Mouse (Mus musculus): Measurements from ENCODE around the gene Mcf2l. TPM values are rescaled to one million over a fixed set of nuclear protein-coding genes. Genes with fewer than 3 reads are reported as not detected.

The Mcf2l gene
- total RNA-seq, 2 experiments from 2014 or later, result 75.1 to 93.4 TPM

DNA sequence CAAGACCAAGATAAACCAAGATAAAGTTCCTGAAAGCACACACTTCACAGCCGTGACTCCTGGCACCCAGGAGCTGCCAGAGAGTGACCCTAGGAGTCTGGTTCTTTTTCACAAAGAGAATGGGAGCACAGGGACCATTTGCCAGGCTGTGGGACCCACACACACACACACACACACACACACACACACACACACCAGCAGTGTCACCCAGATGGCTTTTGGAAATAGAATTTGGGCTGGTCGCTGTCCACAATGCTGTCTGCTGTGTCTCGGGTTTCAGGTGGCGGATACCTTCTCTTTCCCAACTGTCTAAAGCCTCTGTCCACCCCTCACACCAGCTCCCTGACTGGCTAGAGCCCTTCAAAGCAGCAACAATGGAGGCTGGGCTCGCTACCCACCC is 120.9 kb downstream of the Mcf2l start:
- no peak for DNase-seq

DNA sequence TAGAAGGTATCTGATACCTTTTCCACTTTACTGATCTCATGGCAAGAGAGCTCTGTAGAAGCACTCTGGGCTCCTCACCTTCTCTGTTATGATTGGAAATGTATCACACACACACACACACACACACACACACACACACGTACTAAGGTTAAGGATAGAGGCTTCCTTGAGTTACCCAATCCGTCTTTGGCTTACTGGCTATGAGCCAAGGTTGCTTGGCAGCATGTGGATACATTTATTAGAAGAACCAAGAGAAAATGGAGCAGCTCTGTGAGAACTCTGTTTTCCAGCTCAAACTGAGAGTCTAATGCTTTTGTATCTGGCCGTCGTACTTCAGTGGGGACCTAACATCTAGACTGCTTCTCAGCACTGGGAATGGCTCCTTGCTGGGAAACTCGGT is 121.9 kb downstream of the Mcf2l start:
- no peak for DNase-seq

DNA sequence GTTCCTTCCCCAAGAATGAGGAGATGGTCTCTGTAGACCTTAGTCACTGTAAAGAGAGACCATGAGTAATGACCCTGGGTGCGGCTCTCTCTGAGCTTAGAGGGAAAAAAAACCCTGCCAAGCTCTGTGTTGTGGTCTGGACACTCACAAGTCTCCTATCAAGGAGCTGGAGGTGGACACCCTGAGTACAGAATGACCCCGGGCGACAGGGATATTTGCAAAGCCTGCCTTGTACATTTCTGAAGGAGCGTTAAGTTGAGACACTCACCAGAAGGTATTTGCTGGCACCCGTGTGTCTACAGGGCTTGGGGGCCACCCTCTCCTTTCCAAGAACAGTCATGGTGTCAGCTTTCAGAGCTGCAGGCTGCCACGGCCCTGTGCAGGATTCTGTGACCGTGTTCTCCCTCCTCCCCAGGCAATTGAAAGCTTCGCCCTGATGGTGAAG is 123.2 kb downstream of the Mcf2l start:
- peak; percentile 31 to 45 for DNase-seq

DNA sequence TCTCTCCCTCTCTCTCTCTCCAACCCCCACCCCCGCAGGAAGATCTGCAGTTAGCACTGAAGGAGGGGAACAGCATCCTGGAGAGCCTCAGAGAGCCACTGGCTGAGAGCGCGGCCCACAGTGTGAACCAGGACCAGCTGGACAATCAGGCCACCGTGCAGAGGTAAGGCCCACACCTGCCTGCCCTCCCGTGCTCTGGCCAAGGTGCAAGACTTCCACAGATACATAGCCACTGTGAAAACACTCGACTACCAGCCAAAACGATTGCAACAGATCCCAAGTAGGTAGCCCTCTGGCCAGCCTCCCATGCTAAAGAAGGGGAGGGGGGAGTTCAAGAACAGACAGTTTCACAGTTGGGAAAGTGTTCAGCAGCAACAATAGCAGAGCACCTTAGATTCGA is 124.7 kb downstream of the Mcf2l start:
- DNase-seq, result no peak

DNA sequence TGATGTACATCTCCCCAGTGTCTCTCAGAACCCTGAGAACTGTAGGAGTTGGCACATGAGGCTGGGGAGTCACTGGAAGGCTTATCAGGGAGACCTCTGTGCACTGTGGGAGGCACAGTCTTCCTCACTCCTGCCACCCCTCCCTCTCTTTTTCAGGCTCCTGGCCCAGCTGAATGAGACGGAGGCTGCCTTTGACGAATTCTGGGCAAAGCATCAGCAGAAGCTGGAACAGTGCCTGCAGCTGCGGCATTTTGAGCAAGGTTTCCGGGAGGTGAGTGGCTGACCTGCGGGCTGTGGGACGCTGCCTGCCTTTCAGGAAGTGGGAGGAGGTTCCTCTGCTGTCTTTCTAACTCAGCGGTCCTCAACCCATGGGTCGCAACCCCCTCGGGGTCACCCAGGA is 126.2 kb downstream of the Mcf2l start:
- peak; percentile 33 to 53 for DNase-seq

DNA sequence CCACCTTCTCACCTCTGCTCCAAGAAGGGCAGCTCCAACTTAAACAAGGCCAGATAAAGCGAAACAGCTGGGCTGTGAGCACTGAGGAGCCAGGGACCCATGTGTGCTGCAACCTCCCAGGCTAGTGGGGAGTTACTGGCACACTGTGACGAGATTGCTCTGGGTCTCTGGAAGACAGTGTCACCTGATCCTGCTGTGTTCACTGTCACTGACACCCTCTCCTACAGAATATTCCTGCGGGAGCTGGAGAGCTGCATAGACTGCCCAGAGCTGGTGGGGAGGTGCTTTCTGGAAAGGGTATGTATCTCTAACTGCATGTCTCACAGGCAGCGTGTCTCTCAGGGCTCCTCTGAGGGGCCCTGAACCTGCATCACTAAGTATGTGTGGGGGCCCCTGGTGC is 133.9 kb downstream of the Mcf2l start:
- DNase-seq, result no peak

DNA sequence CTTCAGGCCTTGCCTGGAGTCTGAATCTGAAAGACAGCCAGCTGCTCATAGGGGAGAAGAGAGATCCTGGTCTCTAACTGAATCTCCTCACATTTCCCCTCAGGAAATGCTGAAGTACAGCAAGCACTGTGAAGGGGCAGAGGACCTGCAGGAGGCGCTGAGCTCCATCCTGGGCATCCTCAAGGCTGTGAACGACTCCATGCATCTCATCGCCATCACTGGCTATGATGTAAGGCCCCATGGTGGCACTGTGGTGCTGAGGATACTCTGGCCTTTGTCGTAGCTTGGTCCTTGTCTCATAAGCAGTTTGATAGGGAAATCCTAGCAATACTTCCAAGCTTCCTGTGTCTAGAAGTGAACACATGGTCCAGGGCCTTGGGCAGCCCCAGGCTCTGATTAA is 136.7 kb downstream of the Mcf2l start:
- no peak for DNase-seq

DNA sequence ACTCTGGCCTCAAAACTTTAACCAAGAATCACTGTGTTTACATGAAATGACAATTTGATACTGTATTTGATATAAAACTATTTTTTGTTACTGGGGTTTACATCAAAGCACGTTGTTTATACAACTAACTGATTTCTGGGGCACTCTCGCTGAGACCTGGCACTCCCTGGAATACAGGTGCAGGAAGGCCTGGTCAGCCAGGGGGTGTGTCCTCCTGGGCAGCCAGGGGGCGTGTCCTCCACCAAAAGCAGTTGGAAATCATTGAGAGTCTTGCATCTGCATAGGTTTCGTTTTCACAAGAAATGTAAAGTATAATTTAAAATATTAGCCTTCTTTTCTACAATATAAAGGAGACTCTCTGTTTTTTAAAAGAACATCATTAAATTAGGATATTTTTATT is 146.0 kb downstream of the Mcf2l start:
- no peak for DNase-seq

DNA sequence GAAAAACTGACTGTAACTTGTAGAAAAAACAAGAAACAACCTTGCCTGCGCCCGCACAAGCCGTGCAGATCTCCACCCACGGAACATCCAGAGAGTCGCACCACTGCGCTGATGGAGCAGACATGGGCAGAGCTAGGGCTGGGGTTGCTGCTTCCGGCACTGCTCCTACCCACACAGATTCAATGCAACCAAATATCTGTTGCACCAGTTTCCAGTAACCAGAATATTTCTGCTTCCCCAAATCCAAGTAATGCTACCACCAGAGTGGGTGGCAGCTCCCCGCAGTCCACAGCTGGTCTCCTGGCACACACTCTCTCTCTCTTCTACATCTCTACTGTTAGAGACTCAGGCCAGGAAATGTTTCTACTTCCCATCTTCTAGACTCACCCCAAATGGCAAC is 148.2 kb downstream of the Mcf2l start:
- DNase-seq, result no peak

DNA sequence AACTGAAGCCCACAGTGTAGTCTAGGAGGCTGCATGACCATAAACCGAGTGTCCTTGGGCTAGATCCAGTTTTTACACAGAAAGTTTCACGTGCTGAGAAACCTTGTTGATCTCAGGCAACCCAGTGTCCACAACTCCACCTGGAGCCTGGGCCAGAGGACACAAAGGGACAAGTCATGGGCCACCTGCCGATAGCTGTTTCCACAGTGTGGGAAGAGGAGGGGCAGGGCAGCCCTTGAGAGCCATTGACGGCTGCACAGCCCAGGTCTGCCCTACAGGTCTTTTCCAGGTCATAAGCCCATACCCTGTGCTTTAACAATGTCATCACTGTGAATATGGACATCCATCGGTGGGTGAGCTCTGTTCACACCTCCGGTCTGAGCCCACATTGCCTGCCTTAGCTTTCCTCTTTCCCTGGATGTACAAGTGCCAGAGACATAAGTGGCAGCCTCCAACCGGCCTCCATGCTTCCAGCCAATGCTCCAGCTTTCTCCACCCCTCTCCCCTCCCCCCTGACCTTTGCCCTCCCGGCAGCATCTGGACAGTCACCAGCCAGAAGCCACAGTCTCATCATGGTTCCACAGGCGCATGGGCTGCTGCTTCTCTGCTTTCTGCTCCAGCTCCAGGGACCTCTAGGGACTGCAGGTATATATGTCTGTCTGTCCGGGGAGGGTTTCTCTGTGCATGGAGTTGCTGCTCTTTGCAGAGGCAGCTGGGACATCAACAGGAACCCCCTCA is 152.1 kb downstream of the Mcf2l start, which contains the start of gene F7:
F7 (plus strand) TSS at position 548 of the 738 bp plus-strand sequence.
- DNase-seq, result no peak

DNA sequence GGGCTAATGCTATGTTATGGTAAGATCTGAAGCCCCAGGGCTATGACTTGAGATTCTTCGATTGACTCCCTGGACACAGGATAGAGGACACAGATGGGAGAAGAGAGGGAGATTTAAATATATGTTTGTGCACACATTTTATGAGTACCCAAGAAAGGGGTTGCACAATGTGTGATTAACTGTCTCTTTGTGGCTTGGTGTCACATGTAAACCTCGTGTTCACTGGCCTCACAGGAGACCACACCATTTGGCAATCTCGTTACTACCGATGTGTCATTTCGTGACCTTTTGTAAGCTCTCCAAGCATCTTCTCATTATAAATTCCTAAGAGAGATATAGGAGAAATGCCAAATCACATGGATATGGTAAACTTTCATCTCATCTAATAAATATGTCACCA is 154.0 kb downstream of the Mcf2l start:
- DNase-seq, result no peak

DNA sequence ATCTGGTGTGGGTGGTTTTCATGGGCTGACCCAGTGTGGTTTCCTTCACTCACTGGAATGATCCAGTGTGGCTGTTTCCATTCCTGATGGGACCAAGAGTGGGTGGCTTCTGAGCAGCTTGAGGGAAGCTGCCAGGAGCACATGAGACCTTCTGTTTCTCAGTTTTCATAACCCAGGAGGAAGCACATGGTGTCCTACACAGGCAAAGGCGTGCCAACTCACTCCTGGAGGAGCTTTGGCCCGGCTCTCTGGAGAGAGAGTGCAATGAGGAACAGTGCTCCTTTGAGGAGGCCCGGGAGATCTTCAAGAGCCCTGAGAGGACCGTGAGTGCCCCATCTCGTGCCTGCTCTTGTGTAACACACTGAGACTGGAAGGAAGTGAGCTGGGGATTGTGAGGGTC is 154.9 kb downstream of the Mcf2l start:
- no peak for DNase-seq

DNA sequence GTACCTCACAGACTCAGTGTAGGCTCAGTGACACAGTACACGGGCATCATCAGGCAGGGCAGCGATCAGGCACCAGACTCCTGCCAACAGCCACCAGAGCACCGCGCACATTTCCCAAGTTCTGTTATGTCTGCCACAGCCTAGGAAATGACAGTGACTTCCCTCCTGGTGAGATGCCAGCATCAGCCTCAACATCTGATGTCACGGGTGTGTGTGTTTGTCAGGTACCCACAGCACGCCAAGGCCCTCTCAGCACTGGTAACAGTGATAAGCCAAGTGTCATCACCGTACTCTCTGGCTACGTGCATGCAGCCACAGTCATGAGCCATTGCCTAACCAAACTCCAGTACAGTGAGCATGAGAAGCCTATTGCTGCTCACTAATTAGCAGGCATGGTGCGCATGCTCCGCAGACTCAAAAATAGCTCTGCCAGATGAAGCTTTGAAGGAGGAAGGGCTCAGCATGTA is 162.8 kb downstream of the Mcf2l start:
- peak in 1 of 2 experiments; percentile 17 for DNase-seq

DNA sequence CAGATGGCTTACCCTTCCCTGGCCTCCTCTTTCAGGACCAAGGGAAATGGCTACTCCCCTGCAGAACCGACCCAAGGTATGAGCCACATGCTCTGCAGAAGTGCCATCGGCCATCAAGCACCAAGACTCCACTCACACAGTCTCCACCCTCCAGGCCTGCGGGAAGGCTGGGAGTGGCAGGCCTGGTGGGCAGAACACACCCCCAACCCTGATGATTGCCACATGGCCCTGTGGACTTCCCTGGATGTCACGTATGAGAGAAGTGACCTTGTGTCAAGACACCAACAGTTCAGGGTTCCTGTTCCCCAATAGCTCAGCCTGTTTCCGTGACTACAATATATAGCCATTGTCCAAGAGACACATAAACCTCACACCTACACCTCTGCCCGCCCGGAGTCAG is 163.4 kb downstream of the Mcf2l start, which contains the start of gene F10:
F10 (plus strand) TSS at position 294 of the 400 bp plus-strand sequence.
- no peak for DNase-seq

DNA sequence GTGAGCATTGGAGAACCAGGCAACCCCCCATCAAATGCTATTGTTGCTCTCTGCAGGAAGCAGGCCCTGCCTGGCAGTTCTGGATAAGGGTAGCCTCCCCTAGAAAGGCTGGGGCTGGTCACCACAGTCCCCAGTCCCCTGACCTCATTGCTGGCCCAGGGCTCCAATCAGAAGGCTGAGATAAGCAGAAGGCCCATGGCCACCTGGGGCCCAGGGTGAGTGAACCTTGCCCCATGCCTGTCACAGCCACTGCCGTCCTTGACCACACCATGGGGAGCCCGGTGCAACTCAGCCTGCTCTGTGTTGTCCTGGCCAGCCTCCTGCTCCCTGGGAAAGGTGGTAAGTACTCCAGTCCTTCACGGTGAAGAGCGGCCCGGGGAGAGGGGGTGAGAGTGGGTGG is 164.0 kb downstream of the Mcf2l start:
- no peak for DNase-seq

DNA sequence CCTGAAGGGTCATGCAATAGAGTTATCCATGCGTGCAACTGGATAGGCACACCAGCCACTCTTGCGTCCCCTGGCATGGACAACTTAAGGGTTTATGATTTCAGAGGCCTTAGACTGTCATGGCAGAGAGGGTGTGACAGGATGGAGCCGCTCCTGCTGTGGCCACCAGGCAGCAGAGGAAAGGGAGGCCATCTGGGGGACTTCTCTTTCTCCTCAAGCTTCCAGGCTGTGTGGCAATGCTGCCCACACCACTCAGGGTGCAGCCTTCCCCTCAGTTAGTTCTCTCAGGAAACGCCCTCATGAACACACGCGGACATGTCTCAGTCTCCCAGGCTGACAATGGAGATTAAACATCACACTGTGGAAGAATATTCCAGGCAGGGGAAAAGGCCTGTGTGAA is 165.4 kb downstream of the Mcf2l start:
- no peak for DNase-seq

DNA sequence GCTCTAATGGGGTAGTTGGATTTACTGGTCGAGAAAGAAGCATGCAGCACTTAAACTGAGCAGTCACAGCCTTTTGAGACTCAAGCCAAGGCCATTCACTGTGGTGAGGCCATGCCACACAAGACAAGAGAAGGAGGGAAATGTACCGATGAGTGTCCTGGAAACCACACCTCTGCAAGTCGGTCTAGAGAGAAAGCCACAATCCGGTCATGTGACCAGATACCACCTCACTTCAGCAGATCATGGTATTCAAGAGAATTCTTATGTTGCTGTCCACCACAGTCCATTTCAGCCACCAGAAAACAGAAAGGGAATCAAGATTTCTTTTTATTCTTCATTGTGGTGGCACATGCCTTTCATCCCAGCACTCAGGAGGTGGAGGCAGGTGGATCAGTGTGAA is 167.9 kb downstream of the Mcf2l start:
- DNase-seq, result no peak

DNA sequence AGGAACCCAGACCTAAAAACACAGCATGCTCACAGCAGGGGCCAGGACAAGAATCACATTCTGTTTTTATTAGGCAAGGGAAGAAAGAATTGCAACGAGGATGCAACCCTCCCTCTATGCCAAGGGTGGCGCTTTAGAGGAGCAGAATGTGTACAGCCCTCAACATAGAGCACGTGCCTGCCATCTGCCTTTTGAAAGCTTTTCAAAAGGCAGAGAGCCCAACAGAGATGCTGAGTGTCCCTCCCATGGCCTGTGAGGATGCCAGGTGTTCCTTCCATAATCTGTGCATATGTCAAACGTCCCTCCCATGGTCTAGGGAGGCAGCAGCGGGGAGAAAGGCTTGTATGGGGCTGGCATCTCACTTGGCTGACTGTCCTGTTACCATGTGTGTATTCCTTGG is 174.0 kb downstream of the Mcf2l start:
- no peak for DNase-seq

DNA sequence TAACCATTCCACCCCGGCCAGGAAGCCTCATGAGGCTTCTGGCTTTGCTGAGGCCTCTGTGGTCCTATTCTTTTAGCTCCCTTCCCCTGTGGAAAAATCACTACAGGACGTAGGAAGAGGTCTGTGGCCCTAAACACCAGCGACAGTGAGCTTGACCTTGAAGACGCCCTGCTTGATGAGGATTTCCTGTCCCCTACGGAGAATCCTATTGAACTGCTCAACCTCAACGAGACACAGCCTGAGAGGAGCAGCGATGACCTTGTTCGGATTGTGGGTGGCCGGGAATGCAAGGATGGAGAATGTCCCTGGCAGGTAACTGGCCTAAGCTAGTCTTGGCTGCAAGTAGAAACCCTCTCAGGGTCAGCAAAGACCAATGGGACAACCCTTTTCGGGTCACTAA is 176.9 kb downstream of the Mcf2l start:
- no peak for DNase-seq

DNA sequence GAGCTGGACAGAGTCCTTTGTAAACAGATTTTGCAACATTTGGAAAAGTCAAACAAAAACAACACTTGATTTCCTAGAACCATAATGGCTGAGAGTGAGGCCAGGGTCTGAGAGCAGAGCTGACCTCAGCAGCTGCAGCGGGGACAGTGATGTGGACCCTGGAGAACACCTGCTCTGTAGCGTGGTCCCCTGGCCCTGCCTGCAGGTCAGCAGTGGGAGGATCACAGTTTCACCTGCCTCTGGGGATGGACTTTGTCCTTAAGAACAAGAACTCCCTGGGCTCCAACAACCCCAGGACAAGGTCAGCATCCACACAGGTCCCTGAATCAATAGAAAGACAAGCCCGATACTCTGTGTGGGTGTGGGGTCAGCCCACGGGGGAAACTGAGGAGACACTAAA is 183.7 kb downstream of the Mcf2l start:
- DNase-seq, result no peak

DNA sequence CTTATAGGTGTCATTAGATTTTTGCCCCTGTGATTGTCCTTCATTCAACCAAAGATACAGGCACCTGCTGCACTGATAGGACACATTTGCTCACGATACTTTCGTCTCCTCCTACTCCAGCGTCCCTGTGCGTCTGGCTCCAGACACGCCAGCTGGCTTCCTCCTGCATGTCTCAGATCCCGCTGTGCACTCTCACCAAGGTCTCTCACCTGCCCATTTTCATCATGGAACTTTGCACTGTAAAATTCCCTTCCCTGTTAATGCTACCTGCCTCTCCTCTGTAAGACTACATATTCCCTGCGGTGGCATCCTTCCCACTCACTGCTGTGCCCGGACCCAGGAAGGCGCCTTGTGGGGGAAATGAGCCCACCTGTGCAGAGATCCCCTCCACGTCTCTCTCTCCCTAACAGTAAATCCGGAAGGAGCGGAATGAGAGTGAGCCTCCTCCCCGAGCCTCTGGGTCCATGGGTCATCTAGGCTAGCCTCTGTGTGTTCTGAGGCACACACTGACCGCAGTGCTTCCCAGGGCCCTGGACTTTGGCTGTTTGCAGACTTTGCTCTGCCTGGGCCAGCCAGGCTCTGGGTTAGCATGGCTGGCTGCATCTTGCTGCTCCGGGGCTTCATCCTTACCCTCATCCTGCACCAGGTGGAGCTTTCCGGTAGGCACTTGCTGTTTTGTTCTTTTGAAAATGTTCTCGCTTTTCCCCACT is 187.0 kb downstream of the Mcf2l start, which contains the start of gene Proz:
Proz (plus strand) TSS at position 474 of the 710 bp plus-strand sequence.
- DNase-seq, result no peak

DNA sequence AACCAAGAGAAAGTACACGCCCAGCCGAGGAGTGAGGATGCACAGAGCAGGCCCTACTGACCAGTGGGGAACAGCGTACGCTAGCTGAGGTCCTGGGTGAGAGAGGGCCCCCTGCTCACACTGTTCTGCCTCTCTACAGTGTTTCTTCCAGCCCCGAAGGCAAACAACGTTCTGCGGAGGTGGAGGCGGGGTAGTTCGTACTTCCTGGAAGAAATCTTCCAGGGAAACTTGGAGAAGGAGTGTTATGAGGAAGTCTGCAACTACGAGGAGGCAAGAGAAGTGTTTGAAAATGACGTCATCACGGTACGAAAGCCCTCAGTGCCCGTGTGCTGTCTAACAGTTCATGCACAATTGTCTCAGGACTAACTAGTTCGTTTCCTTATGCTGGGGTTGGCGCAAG is 189.5 kb downstream of the Mcf2l start:
- no peak for DNase-seq

Data from heart, adult 18-20 months (tissue).